Mouse (Mus musculus) kidney, postnatal 10 days (tissue): ENCODE measurements at regions not wholly inside any gene's neighbourhood (a gene's known extent, or its start where the extent isn't known, plus 50 kb on each side); places are given as distances from the start of the nearest gene placed in this dataset.
A peak's percentile ranks its signal among the peaks of the same experiment; 100 is the strongest.

Experiments
- DNase-seq: peaks from one replicate; pipeline ENCODE4 v3.0.0; 2021; ENCODE audit warnings: mixed read lengths

DNA sequence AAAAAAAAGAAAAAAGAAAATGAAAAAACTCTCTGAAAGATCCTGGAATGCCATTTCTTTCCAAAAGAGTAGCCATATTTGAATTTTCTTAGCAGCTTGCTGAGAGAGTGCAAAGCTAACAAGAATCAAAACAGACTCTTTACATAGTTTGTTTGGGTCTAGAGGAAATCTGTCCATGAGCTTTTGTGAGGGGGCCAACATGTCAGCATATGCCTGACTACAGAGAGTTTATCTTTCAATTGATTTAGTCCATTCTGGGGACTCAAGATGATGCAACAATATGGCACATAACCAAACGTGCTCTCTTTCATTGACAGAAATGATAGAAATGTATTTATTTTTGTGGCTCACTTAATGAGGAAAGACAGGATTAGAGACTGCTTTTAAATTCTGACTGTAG is 822.8 kb upstream of the Acvr2a start:
- DNase-seq = no peak

DNA sequence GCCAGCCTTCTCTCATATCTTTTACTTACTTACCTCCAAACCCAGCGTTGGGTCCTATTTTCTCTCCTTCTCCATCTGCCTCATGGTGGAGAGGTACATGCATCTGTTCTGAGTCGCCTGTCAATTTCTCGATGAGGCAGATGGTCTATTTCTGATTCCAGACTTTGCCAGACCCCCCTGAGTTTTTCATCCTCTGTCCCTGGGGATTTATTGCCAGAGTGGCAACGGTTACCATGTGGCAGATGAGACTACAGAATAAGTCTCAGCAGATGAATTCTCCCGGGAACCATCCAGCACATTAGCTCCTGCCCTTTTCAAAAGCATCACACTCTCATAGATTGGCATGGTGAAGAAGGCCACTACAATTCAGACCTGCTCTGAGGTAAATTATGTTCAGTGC is 819.7 kb upstream of the Acvr2a start:
- no peak for DNase-seq

DNA sequence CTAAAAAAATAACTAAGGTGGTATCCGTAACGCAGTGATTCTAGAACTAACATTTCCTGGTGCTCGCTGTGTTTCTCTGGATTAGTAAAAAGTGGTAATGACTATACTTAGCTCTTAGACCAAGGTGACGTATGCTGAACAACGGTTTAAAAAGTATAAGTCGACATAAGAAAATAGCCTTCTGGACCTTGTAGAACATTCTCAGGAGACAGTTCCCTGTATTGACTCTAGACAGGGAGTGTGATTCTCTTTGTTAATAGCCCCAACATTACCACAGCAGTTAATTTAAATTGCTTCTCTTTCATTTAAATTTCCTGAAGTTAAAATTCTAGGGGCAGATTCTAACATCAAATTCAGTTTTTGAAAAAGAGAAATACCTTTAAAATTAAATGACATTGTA is 812.7 kb upstream of the Acvr2a start:
- no peak for DNase-seq

DNA sequence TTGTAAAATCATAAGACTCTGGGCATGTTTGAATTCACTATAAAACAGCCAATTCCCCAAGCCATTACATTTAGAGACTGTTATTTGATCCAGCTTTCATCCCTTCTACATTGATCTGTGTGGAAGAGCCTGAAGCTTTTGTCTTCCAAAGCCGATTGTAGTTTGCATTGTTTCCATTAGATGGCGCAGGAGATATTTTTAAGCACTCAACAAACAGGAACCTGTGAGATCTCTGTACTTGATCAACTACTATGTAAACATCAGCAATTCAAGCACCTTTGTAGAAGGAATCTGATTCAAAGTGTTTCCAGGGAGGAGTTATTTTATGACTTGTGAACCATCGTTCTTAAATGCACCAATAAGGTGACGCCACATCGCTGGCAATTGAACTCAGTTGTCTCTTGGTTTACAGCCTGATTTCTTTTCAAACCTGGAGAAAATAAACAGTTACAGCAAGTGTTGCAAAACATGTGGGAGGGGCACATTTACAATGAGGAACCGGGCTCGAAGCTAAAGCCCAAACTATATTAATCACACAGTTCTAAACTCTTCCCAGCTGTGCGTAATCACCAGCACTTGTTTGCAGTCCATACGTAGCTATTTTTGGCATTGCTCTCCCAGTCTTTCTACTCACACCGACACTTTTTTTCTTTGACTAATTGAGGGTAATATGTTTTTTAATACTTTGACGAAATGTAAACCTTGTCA is 812.0 kb upstream of the Acvr2a start:
- DNase-seq = peak; percentile 57

DNA sequence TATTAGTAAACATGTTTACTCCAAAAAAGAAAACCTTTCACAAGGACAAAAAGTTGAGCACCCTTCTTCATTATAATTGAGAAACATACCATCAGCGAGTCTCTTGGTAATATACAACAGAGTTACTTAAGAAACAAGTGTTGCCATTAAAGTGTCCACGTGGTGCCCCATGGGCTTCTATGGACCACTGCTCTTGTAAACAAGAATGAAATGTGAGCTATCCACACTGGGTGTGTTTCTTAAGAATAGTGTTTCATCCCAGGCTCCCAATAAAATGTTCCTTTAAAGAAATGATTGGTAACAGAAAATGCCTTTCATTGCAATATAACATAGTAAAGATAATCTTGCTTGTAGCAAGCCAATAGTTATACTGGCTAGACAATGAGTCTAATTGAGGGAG is 803.6 kb upstream of the Acvr2a start:
- DNase-seq = no peak

DNA sequence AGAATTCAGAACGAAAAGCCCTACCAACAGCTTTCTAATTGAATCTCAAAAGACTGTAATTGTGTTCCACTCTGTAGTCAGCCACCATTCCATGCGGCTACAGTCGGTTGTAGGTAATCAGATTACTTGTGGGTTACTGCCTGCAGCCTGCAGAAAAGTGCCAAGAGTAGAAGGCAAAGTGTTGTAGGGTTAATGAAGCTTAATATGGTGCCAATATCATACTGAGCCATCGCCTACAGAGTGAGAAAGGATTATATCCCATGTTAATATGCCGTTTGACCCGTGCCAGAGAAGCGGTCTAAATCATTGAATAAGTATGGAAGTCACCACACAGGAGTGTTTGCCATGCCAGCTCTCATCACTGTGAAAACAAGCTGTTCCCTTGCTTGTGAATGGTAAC is 786.4 kb upstream of the Acvr2a start:
- no peak for DNase-seq

DNA sequence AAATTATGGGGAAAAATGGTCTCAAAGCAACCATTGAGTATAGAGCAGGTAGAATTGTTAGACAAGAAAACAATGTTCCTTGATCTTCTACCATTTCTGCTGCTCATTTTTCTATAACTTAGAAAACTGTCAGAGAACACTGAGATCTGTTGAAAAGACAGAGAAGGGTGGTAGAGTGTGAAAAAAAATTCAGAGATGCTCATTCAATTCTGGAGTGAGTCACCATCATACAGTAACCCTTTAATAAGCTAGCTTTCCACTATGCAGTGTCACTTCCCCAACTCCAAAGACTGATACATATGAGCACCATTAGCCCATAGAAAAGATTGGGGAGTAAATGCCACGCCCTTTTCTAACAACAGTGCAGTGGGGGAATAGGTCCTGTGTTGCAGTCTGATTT is 752.5 kb upstream of the Acvr2a start:
- no peak for DNase-seq

DNA sequence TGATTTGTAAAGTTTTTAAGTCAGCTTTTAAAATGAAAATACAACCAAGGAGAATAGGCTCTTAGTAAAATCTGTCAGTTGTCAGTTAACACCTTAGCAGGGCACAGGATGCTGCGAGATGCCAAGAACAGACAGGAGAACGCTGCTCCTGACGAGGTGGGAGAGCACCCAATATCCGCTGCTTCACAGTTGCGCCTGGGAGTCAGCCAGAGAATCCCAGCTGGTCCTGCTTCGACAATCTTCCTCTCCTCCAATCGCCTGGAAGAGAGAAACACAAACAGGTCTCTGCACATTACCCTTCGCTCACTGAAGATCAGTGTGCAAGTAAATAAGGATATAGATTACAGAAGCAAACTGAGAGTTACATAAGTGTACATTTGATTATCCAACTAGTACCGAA is 750.5 kb upstream of the Acvr2a start:
- no peak for DNase-seq

DNA sequence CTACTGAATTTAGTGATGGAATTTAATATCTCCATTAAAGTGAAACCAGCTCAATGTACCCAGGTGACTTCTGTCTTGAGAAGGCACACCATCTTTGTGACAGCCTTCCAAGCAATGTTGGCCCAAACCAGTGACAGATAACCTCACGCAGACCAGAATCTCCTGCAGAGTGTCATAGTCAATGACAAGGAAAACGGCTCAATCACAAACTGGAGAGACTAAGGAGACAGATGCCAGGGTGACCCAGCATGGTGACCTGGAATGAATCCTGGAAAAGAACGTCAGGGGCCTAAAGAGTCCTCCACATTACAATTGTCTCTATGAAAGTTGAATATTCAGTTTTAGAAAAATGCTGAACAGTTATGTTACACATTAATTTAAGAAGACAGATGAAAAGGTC is 748.7 kb upstream of the Acvr2a start:
- DNase-seq = no peak

DNA sequence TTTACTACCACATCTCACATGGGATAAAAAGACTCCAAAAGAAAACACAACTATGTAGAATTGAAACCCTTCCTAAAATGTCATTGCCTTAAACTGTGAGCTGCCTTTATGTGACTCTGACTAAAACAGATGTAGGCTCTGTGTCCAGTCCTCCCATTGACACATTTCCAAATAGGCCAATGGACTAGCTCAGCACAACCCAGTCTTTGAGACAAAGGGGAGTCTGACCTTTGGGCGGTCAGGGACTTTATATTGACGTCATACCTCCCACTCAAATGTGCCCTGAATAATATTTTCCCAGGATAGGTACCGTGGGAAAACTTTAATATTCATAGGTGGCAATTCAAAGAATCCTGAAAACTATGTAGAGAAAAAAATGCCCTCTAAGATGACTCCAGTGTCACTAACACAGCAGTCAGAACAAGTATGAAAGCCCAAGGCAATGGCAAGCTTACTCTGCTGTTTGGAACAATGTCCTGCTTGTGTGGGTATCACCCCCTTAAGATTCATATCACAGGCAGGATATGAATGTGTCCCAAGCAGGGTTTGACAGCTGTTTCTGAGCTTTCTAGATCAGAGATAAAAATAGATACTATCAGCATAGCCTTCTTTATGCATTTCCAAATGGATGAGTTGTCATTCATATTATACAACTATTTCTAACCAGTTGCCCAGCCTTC is 731.6 kb upstream of the Acvr2a start:
- no peak for DNase-seq

DNA sequence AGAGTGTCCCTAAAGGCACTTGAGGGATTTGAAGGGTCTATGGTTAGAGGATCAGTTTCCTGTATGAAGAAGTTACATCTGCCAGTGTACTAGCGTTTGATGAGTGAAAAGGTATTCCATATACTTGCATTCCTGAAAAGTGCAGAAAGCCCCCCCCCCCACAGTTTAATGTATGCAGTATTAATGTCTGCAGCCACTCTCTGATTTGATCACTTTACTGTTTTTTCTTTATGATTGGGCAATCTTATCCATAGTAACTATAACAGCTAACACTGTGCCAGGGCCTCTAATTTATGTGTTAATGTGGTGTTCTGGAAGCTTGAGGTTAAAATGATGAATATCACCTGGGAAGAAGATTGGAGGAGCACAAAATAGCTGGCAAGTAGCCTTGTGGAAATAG is 715.6 kb upstream of the Acvr2a start:
- no peak for DNase-seq

DNA sequence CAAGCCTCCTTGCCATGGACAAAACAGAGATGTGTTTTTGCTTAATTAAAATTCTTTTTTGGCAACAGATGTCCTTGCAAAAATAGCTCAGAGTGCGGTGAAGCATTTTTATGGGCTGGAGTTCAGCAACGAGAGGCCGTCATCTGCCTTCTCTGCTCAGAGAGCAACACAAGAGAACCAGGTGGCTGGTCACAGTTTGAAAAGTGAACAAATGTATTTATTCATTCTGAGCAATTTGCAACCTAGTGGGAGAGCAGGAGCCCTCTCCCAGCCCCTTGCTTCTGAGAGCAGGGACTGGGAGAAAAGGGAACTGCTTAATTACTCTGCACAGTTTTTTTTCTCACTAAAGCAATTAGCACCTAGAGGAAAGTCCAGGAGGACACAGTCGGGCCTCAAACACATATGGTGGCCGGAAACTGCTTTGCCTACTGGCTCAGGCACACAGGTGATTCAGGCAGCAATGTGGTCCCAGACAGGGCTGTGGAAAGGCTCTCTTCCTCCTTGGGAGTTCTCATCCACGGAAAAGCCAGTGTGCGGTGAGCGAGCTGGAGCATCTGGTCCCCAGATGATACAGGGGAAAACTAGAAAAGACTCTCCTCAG is 714.9 kb upstream of the Acvr2a start:
- peak; percentile 4 for DNase-seq

DNA sequence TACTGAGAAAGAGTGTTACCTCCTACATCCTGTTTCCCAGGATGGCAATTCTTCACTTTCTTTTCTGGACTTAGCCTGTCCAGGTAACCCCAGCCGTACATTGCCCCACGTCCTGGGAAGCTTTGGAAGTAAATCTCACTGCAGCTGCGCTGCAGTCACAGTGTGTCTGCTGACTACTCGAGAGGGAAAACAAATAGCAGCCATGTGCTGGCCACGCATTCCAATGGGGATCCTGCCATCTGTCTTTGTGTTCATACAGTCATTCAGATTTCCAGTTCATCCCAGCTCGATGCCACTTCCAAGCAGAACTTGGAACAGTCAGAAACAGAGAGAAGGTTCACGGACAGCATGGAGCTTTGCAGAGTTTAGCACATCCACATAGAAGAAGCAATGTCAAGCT is 690.2 kb upstream of the Acvr2a start:
- no peak for DNase-seq

DNA sequence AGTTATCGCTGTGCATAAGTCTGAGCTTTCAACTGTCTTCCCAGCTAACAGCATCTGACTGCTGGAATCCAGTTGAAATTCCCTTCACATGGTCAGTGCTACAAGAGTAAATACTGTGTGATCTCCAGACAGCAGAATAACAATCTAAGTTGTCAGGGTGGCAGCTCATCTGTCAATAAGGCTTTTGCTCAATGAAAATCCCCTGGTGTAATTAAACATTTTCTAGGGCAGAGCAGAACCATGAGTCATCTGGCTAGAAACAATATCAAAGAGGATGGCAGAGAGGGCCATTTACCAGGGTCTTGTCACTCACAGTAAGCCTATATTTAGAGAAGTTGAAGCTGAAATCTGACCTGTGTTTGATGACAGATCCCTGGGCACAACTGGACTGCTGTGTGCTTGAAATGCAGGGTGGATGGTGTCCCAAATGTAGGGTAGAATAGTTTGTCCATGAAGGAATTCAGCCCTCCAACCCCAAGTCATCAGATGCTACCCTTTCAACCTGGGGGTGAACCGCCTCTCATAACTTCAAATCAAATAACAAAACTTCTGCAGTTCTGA is 675.8 kb upstream of the Acvr2a start:
- no peak for DNase-seq

DNA sequence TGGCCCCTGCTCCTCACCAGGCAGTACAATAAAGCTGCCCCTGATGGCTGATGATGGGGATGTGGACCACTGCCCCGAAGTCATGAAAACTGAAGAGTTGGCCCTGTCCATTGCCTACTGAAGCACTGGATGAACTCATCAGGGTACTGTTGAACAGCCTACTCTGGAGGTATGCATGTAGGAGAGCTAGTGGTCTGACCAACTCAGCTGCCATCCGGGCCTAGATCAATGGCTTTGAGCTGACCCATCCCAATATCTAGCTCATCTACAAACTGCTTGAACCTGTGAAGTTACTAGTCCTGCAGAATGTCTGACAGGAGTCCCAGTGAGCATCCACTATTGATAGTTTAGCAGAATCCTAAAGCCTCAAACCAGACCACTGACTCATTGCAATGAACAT is 672.6 kb upstream of the Acvr2a start:
- no peak for DNase-seq

DNA sequence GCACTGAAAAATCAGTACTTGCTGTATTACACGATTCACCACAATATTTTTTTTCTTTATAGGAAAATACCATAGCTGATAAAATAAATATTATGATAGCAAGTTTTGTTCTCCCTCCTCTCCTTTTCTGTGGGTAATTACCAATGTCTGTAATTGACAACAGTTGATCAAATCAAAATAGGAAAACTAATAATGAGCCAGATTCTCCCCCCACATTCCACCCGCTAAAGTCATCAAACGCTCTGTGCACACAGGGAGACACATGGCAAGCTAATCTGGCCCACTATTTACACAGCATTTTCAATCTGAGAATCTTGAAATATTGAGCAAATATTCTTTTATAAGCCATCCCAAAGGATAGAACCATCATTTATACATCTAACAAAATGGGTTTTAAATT is 659.2 kb upstream of the Acvr2a start:
- DNase-seq = no peak

DNA sequence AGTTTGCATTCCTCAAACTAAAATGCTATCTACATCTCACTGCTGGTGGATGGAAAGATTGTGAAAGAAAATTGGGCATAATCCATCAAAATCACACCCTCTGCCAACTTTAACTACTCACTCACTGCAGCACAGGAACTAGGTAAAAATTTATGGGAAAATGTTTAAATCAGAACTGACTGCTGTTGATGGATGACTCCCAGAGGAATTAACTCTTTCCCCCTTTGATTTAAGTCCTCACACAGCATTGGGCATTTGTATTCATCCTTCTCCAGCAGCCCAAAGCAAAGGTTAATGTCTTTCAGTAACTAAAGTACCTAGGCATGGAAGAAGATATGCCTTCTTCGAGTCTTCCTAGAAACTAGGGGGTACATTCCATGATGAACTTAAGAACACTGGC is 641.3 kb upstream of the Acvr2a start:
- no peak for DNase-seq

DNA sequence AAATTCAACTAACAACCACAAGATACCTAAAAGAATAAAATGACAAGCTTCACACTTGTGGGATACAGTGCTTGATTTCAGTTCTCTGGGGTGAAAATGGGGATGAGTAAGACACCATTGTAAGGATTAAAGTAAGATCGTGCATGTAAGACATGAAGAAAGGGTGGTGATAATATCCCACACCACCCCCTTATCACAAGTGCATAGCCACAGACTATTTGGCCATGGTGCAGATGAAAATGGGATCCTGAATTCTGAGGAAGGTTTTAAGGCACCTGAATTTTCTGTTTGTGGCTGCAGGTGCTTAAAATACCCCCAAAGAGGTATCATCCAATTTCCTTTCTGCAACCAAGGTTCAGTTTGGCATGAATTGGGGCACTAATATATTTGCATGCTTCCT is 627.7 kb upstream of the Acvr2a start:
- DNase-seq = no peak

DNA sequence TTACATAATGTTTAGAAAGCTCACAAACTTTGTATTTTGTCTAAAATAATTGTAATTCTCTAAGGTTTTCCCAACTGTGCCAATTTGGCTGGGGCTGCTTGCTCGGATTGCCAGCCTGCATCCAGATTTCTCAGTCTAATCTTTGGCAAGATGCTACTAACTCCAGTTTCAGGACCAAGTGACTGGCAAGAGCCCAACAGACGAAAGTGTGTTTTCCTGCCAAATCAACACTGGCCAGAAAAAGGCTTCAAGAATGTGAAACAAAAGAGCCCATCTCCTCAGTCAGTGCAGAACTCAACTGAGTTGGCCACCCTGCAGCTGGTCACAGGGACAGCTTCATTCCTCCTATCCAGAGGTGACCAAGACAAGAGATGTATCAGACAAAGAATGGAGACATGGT is 627.3 kb upstream of the Acvr2a start:
- peak; percentile 13 for DNase-seq

DNA sequence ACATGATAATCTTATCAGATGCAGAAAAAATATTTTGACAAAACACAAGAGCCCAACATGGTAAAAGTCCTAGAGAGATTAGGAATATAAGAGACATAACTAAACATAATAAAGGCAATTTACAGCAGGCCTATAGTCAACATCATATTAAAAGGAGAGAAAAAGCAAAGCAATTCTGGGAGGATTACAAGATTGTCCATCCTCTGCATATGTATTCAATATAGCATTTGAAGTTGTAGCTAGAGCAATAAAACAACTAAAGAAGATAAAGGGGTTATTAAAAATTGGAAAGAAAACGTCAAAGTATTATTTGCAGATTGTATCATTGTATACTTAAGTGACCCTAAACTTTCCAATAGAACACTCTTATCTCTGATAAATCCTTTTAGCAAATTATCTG is 602.1 kb upstream of the Acvr2a start:
- no peak for DNase-seq

DNA sequence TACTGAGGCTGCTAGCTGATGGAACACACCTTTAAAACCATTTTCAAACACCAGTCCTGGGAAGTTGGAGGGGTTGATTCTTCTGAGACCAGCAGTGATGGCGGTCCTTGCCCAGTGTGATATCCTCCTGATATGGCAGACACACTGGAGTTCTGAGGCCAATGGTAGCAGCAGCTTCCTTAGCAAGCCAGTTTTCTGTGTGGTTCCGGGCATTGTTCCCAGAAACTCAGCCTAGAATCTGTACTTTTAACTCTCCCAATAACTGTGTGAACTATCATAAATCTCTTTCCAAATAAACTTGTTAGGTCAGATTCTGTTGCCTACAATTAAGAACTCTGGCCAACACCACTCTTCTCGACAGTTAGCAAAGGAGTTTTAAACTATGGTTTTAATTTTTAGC is 593.1 kb upstream of the Acvr2a start:
- peak; percentile 61 for DNase-seq

DNA sequence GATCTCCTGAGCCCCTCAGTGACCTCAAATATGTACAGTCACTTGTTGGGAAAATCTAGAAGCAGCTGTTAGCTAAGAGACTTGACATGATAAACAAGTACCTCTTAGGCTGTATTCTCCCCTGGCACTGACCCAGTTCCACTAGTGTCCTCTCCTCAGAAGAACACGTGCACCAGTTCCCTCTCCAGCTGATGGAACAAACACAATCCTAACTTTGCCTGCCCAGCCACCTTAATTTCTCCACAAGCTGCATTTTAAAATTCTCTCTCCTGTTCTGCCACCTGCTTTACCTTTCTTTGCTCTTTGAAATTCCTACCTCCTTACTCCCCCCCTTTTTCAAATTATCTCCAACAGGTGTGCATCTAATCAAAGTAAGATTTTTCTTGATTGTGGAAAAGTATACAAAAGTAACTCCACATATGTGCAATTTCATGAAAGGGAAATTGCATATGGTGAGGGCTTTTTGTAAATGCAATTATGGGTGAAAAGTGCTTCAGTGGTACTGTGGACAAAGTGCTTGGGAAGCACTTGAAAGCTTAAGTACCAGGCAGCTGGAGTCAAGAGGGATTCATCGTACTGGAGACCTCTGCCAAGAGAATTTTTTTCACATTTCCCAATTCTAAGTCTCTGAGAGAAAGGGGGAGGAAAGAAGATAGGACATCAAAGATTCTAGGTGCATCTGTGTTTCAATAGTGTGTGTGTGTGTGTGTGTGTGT is 590.7 kb upstream of the Acvr2a start:
- DNase-seq = no peak

DNA sequence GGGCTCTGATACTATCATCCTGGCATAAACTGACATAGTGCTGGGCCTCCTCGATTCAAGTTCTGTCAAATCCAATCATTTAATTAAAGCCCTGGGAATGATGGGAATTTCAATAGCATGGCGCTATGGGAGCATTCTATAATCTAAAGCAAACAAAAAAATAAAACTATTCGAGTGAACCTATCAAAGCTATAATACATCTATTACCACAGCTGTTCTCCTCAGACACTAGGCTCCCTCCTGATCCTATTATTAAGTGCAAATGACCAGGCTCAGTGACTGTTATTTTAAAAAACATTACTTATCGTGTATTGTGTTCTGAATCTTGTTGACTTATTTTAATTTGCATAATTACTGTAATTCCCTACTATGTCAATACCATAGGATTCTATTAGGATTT is 563.7 kb upstream of the Acvr2a start:
- DNase-seq = no peak

DNA sequence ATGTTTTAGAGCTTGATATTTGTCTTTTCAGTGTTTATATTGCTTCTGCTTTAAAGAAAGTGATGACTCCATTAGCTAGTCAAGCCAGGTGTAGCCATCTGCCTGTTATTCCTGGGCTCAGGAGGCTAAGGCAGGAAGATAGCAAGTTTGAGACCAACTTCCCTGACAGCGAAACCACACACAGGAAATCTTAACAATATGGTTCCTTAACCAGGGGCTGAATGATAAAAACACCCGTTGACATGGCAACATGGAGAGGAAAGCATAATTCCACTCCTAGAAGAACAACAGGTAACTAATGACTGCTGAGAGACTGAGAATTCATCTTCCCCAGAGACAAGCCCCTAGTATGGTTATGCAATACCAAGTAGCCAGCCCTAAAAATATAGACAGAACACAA is 553.6 kb upstream of the Acvr2a start:
- no peak for DNase-seq
